Mouse (Mus musculus) lung, embryonic 16.5 days (tissue): ENCODE measurements around the gene Pold1. TPM values are rescaled to one million over a fixed set of nuclear protein-coding genes. Genes with fewer than 3 reads are reported as not detected.
A peak's percentile ranks its signal among the peaks of the same experiment; 100 is the strongest.

Experiments
- ATAC-seq: fragments of 200-750 bp; cut with Nextera tagmentation; 2 replicates; pipeline ENCODE4 v1.8.0; 2017; ENCODE audit warnings: low read depth, mild to moderate bottlenecking, moderate library complexity
- H3K27ac ChIP-seq: fragments of 300-500 bp; sonication (generic); 2 replicates; pipeline ENCODE4 v1.5.1; 2014; ENCODE audit warnings: mild to moderate bottlenecking, control low read depth, low read length
- H3K27me3 ChIP-seq: fragments of 300-500 bp; sonication (generic); 2 replicates; pipeline ENCODE4 v1.6.1; 2014; ENCODE audit warnings: low read depth, low read length, mixed read lengths; ENCODE audit not compliant: control insufficient read depth, insufficient read depth
- H3K36me3 ChIP-seq: fragments of 300-500 bp; sonication (generic); 2 replicates; pipeline ENCODE4 v1.6.1; 2014; ENCODE audit warnings: low read length; ENCODE audit not compliant: control insufficient read depth, insufficient read depth
- H3K4me1 ChIP-seq: fragments of 300-500 bp; sonication (generic); replicated peaks from 2 replicates; pipeline ENCODE4 v1.6.1; 2014; ENCODE audit warnings: low read length, mixed read lengths; ENCODE audit not compliant: control insufficient read depth, insufficient read depth
- H3K4me2 ChIP-seq: fragments of 300-500 bp; sonication (generic); 2 replicates; pipeline ENCODE4 v1.6.1; 2014; ENCODE audit warnings: low read depth, low read length, control low read depth
- H3K4me3 ChIP-seq: fragments of 300-500 bp; sonication (generic); 2 replicates; pipeline ENCODE4 v1.5.1; 2014; ENCODE audit warnings: mild to moderate bottlenecking, low read length, control low read depth
- H3K9ac ChIP-seq: fragments of 300-500 bp; sonication (generic); 2 replicates; pipeline ENCODE4 v1.6.1; 2014; ENCODE audit warnings: low read length, control low read depth
- H3K9me3 ChIP-seq: fragments of 300-500 bp; sonication (generic); 2 replicates; pipeline ENCODE4 v1.6.1; 2016; ENCODE audit warnings: low read length; ENCODE audit not compliant: control insufficient read depth
- WGBS: fragments of 180-500 bp; shearing (Covaris S2); extraction: QIAGEN DNeasy Blood & Tissue Kit; methylation state at CpG from one replicate; pipeline ENCODE4 v1.1.7; 2014; 5-methylcytosine and 5-hydroxymethylcytosine counted together
- polyA plus RNA-seq: library from polyadenylated mRNA; unstranded; fragments of >200 nt; fragmentation: Nextera tagmentation; extraction: Ambion mirVana; gene quantifications from 2 replicates; pipeline ENCODE4 v1.2.1, GENCODE M21; 2015

Pold1 gene
- polyA plus RNA-seq, 1 experiment from 2014 or later = 100 TPM

- under 1% methylated on average over 54 of the region's 60 CpGs for WGBS
Observed at GRCm38 (mm10) chr7:44591348-44592116, 42.9 kb upstream of the Pold1 start.

GRCm38 (mm10) chr7:44590402-44591347 lies 42.0 kb upstream of the Pold1 start, which contains the start of gene Kcnc3:
Gene Kcnc3 (plus strand): TSS chr7:44590664.
- no peaks in the 10 kb centered on the region for H3K36me3 ChIP-seq
- no peaks in the 10 kb centered on the region for H3K9me3 ChIP-seq
- H3K9ac ChIP-seq = peak within 1 kb of the TSS; percentile 66
- peak within 1 kb of the TSS; percentile 31; the same call in 1 of the 2 replicates for H3K27ac ChIP-seq
- peak within 1 kb of the TSS; percentile 99 for H3K4me2 ChIP-seq
- peaks cover 60% of the 10 kb centered on the region for H3K27me3 ChIP-seq
- WGBS = under 1% methylated on average over 67 of the region's 80 CpGs
- peak; percentile 94 for ATAC-seq
- peak within 1 kb of the TSS; percentile 62 for H3K4me3 ChIP-seq
- peaks cover 39% of the 10 kb centered on the region for H3K4me1 ChIP-seq

More at GRCm38 (mm10) chr7:44591348-44592116, 42.9 kb upstream of the Pold1 start:
- Histone ChIP-seq H3K4me3 (peak overlapping the region; percentile 62), H3K27me3 (peaks cover 57% of the 10 kb centered on the region), H3K9ac (peak overlapping the region; percentile 66), H3K4me2 (peak overlapping the region; percentile 99), H3K27ac (no peak overlapping the region), H3K4me1 (peaks cover 39% of the 10 kb centered on the region), H3K36me3 (no peaks in the 10 kb centered on the region), H3K9me3 (no peaks in the 10 kb centered on the region)
- ATAC-seq = no peak

DNA sequence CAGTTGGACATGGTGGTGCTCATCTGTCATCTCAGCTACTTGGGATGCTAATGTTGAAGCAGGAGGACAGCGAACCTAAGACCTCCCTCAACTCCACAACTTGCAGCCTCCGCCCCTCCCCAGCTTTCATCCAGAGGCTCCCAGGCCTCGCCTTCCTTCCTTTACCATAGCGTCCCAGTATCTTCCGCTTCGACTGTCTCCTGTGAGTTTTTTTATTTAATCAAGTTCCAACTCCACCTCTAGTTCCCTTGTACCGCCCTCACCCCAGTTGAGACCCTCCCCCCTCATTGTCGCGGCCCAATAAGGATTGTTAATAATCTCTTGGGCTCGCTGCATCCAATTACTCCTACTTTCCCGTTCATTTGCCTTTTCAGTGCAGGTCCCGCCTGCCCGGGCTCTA lies 41.3 kb upstream of the Pold1 start:
- ATAC-seq = no peak
- Histone ChIP-seq H3K9ac (no peak overlapping the region), H3K4me3 (peak overlapping the region; percentile 62), H3K9me3 (no peaks in the 10 kb centered on the region), H3K27ac (peak overlapping the region; percentile 27; the same call in 1 of the 2 replicates), H3K4me2 (peak overlapping the region; percentile 99), H3K27me3 (peaks cover 62% of the 10 kb centered on the region), H3K4me1 (peaks cover 39% of the 10 kb centered on the region), H3K36me3 (no peaks in the 10 kb centered on the region)
- whole genome bisulfite sequencing = 6% methylated on average over 13 of the region's 13 CpGs

- Histone ChIP-seq H3K4me2 (peak overlapping the region; percentile 99), H3K9me3 (no peaks in the 10 kb centered on the region), H3K9ac (peak overlapping the region; percentile 63), H3K27me3 (peaks cover 62% of the 10 kb centered on the region), H3K36me3 (no peaks in the 10 kb centered on the region), H3K4me3 (peak overlapping the region; percentile 62), H3K27ac (0 out of 2 replicates have a peak overlapping the region, but pooled peaks have one; percentile 31), H3K4me1 (peaks cover 37% of the 10 kb centered on the region)
- peak; percentile 59 for ATAC-seq
- 0% methylated on average over 18 of the region's 33 CpGs for WGBS
Observed at GRCm38 (mm10) chr7:44589149-44589548, 40.5 kb upstream of the Pold1 start.

DNA sequence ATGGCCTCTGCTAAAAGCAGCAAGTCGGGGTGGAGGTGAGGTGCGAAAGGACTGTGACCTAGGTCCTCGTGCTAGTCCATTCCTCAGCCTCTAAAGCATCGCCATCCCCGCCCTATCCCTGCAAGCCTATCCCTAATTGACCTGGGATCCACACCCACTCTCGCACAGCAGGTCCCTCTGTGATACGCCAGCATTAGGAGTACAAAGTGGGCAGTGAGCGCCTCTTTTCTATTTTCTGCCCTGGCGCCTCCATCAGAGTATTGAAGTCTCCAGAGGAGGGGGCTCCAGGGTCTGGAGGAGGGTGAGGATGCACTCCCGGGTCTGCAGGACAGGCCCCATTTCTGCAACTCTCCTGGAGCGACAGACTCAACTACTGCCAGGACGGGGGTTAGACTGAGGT lies 39.7 kb upstream of the Pold1 start:
- ATAC-seq = no peak
- peak overlapping the region; percentile 99 for H3K4me2 ChIP-seq
- H3K4me3 ChIP-seq = peak overlapping the region; percentile 62
- peak overlapping the region; percentile 63 for H3K9ac ChIP-seq
- H3K36me3 ChIP-seq = no peaks in the 10 kb centered on the region
- peaks cover 61% of the 10 kb centered on the region for H3K27me3 ChIP-seq
- H3K4me1 ChIP-seq = peaks cover 32% of the 10 kb centered on the region
- 13% methylated on average over 12 of the region's 12 CpGs for WGBS
- H3K9me3 ChIP-seq = no peaks in the 10 kb centered on the region
- H3K27ac ChIP-seq = no peak overlapping the region

GRCm38 (mm10) chr7:44587676-44588075 lies 39.0 kb upstream of the Pold1 start:
- no peak overlapping the region for H3K27ac ChIP-seq
- H3K36me3 ChIP-seq = no peaks in the 10 kb centered on the region
- H3K27me3 ChIP-seq = peaks cover 55% of the 10 kb centered on the region
- ATAC-seq = no peak
- WGBS = 38% methylated on average over 6 of the region's 6 CpGs
- no peak overlapping the region; the same call in 1 of the 2 replicates for H3K4me3 ChIP-seq
- H3K9ac ChIP-seq = peak overlapping the region; percentile 45; the same call in 1 of the 2 replicates
- H3K4me1 ChIP-seq = peaks cover 28% of the 10 kb centered on the region
- no peaks in the 10 kb centered on the region for H3K9me3 ChIP-seq
- peak overlapping the region; percentile 49 for H3K4me2 ChIP-seq

- H3K9me3 ChIP-seq = no peaks in the 10 kb centered on the region
- peak overlapping the region; percentile 45 for H3K9ac ChIP-seq
- 1% methylated on average over 18 of the region's 18 CpGs for WGBS
- no peak overlapping the region for H3K27ac ChIP-seq
- H3K4me2 ChIP-seq = peak overlapping the region; percentile 49
- no peaks in the 10 kb centered on the region for H3K36me3 ChIP-seq
- peaks cover 47% of the 10 kb centered on the region for H3K27me3 ChIP-seq
- peak overlapping the region; percentile 38 for H3K4me3 ChIP-seq
- ATAC-seq = no peak
- H3K4me1 ChIP-seq = peaks cover 28% of the 10 kb centered on the region
Observed at GRCm38 (mm10) chr7:44586930-44587329, 38.3 kb upstream of the Pold1 start.

GRCm38 (mm10) chr7:44586518-44586917 lies 37.9 kb upstream of the Pold1 start:
- Histone ChIP-seq H3K4me1 (peaks cover 25% of the 10 kb centered on the region), H3K9me3 (no peaks in the 10 kb centered on the region), H3K4me2 (peak overlapping the region; percentile 49), H3K27ac (no peak overlapping the region), H3K9ac (peak overlapping the region; percentile 27; the same call in 1 of the 2 replicates), H3K36me3 (no peaks in the 10 kb centered on the region), H3K4me3 (peak overlapping the region; percentile 38; the same call in 1 of the 2 replicates), H3K27me3 (peaks cover 43% of the 10 kb centered on the region)
- ATAC-seq = no peak
- 13% methylated on average over 19 of the region's 19 CpGs for WGBS

DNA sequence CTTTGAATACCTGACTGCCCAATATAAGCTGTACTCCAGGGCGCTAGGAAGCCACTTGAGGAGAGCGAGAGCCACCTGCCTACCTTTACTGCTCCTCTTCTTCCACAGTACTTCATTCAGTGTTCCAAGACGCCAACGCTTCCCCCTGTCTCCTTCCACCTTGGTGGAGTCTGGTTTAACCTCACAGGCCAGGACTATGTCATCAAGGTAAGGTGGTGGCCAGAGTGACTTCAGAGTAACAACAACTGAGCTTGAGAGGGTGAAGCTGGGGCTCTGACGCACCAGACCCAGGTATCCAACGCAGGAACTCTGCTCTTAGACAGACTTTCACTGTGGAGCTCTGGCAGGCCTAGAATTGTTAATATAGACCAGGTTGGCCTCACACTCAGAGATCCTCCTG lies 37.0 kb upstream of the Pold1 start:
- H3K36me3 ChIP-seq = no peaks in the 10 kb centered on the region
- no peak overlapping the region for H3K4me2 ChIP-seq
- peaks cover 22% of the 10 kb centered on the region for H3K4me1 ChIP-seq
- no peak overlapping the region for H3K9ac ChIP-seq
- no peak for ATAC-seq
- no peaks in the 10 kb centered on the region for H3K9me3 ChIP-seq
- 91% methylated on average over 6 of the region's 6 CpGs for WGBS
- no peak overlapping the region for H3K27ac ChIP-seq
- H3K4me3 ChIP-seq = no peak overlapping the region
- H3K27me3 ChIP-seq = peaks cover 34% of the 10 kb centered on the region
